Mouse (Mus musculus) gastrocnemius, adult 8-10 months (tissue): ENCODE data around the gene Msi2. TPM values are rescaled to one million over a fixed set of nuclear protein-coding genes. Genes with fewer than 3 reads are reported as not detected.

Experiments used
- DNase-seq, 2 experiments: peaks; one replicate each; pipeline ENCODE4 v3.0.0; 2022; ENCODE audit warnings: low spot score in 2 of 2
- total RNA-seq, 4 experiments: library from RNA; stranded (reverse); gene quantifications; 2 replicates each; pipeline ENCODE4 v1.2.4; 2022

Msi2 gene
- total RNA-seq, 4 experiments from 2014 or later, result 150 to 209 (median 176) TPM

GRCm38 (mm10) chr11:88564810-88565209, 153.5 kb downstream of the Msi2 start:
- DNase-seq, result no peak

GRCm38 (mm10) chr11:88564363-88564762, 153.9 kb downstream of the Msi2 start:
- DNase-seq, result no peak

- DNase-seq, result no peak
These were observed 157.1 kb downstream of the Msi2 start for GRCm38 (mm10) chr11:88561191-88561590.

DNA sequence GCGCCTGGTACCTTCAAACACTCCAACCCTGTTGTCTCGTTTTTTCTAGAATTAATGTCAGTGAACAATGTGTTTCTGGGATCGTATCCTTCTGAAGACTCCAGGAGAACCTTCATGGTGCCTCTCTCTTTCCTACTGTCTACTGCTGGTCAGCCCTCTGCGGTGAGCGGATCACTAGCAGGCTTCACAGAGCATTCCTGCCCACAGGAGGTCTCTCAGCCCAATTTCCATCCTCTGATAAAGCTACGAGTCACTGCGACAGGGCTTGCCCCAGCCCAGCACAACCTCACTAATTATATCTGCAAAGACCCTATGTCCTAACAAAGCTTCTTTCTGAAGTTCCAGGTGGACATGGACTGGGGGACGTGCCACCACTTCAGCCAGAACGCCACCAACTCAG, 157.7 kb downstream of the Msi2 start:
- DNase-seq, result no peak

DNA sequence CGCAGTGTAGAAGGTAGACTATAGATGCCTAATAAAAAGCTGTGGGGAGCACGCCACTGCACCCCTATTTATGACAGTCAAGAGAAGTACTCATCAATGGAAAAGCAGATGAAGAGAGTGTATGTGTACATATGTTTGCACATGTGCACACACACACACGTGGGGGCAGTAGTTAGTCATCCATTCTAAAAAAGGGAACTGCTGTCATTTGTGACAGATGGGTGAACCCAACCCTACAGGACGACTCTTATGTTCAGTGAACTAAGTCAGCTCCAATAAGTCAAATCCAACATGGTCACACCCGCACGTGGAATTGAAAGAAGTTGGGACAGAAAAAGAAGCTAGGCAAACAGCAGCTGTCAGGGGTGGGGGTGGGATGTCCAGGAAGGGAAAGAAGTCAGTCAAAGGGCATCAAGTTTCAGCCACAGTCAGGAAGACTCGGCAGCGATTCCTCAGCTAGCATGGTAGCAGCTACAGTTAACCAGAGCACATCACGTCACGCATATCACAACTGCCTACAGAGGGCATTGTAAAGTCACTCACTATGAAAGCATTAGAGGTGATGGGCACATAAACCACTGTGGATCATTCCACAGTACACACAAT, 158.8 kb downstream of the Msi2 start:
- DNase-seq, result no peak

- DNase-seq, result no peak
These were observed 159.6 kb downstream of the Msi2 start for GRCm38 (mm10) chr11:88558731-88559130.

- DNase-seq, result no peak
These were observed 160.3 kb downstream of the Msi2 start for GRCm38 (mm10) chr11:88557828-88558580.

GRCm38 (mm10) chr11:88557116-88557768, 161.1 kb downstream of the Msi2 start:
- peak in 1 of 2 experiments; percentile 39 for DNase-seq

- no peak for DNase-seq
These were observed 162.3 kb downstream of the Msi2 start for GRCm38 (mm10) chr11:88555902-88556549.

DNA sequence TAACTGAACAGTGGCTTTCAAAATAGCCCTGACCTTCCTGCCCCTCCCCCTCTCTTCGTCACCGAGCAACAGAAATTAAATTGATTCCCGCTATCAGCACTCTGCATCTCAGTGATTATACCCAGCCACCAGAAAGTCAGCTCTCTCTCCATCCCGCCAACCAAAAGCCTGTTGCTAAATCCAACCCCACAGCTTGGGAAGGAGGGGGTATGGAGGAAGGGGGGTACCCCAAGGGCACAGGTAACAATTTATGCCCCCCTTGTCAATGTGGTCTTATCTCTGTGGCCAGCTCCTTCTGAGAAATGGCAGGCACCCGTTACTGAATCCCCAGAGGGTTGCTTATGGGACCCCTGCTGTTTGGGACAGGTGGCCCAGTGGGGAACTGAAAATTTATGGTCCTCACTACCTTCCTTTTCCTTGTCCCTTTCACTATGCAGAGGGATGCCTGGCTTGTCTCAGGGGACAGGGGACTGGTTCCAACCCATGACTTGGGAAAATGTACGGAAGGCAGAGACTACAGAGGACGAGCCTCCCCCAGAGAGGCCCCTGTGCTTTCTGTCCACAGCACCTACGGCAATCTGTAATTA, 163.0 kb downstream of the Msi2 start:
- DNase-seq, result no peak

DNA sequence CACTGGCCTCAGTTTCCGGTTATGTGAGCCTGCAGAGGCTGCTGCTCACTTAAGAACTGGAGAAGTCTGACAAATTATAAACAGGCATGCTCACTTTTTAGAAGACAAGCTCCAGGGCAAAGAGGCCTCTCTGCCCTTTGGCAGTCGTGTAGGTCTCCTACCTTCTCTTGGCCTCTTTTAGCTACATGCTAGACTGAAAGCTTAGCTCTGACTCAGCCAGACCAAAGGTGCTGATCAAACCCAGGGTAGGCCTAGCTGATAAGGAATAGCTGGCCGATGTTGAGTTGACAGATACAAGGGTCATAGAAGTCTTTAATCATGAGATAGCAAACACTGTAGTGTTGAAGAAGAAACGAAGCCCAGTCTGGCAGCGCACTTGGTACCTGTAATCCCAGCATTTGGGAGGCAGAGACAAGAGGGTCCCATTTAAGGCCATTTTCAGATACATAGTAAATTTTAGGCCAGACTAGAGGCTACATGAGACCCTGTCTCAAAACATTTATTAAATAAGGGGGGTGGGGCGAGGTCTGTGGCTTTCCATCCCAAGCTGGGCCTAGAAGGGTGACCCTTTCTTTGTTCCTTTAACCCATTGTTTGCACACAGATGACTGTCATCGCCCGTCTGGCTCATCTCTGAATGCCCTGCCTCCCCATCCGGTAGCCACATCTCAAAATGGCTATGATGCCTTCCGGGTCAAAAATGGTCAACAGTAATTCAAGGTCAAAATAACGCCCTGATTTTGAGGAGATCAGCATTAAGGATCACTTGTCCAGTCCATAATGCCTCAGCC, 164.6 kb downstream of the Msi2 start:
- DNase-seq, result no peak

DNA sequence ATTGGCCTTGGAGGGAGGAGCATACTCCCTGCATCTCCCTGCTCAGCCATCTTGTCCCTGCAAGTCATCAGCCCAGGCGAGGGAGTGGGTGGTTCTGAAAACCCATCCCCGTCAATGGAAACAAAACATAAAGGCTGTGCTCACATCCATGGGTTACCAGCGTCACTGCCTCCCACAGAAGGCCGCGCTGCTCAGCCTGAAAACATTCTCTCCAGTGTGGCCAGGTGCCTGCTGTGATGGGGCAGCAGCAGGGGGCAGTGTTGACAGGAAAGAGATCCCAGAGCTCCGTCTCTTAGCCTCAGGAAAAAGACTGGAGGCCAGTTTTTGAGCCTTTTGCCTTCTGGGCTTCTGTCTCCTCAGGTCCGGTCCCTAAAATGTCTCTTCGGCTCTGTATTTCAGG, 165.3 kb downstream of the Msi2 start:
- DNase-seq, result peak; percentile 67 to 70

DNA sequence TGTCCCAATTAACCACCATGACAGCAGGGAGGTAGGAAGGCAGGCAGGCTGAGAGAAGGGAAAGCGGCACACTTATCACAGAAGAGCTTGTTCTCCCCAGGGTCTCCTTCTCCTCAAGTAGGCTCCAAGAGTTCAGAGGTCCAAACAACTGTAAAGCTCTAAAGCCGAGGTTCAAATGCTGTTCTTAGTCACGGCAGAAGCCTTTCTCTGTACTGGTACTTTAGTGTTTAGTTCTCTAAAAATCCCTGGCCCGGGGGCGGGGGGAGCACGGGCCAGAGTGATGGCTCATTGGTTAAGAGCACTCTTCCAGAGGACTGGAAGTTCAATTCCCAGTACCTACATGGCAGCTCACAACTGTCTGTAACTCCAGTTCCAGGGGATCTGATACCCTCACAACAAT, 165.9 kb downstream of the Msi2 start:
- no peak for DNase-seq

DNA sequence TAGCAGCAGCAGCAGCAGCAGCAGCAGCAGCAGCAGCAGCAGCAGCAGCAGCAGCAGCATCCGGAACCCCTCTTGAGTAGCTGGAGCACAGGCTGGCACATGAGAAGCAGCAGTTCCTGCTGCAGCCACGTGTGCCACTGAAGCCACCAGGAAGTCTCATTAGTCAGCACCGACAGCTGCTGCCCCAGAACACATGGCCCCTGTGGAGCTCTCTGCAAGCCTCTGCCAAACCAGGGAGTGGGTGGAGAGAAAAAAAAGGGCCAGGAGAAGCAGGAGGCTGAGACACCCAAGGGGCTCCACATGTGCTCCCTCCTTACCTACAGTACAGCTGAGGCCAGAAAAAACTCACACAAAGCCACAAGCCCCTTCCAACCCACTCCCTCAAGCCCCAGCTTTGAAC, 167.3 kb downstream of the Msi2 start:
- DNase-seq, result peak in 1 of 2 experiments; percentile 47

- DNase-seq, result no peak
These were observed 168.0 kb downstream of the Msi2 start for GRCm38 (mm10) chr11:88550083-88550907.

DNA sequence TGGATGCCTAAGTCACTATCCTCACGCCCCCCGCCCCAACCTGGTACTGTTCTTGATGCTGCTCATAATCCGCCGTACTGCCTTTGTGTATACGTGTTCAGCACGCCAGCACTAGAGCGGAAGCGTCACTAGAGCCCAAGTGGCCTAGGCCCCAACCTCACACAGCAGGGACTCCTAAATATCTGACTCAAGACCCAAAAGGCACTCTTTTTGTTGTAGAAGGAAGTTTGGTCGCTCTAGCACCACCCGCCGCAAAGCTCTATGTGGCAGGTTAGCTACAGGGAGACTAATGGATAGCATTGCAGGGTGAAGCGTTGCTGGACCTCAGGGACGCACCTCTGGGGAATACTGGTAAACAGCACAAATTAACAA, 168.8 kb downstream of the Msi2 start:
- DNase-seq, result no peak

GRCm38 (mm10) chr11:88548832-88549528, 169.3 kb downstream of the Msi2 start:
- DNase-seq, result no peak

DNA sequence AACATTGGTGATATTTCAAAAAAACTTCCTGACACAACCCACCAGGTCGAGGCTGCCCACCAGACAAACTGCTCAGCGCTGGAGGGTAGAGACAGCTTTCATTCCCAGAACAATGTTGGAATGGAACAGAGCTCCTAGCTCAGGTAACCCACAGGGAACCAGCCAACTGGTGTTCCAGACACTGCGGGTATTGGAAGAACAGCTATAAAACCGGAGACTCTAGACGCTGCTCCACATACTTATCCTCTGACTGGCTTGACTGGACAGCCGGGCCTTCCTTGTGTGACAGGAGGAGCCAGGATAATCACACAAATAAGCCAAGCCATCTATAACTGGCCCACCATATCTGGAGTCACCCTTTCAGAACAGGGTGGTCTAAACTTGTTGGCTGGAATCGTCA, 169.9 kb downstream of the Msi2 start:
- no peak for DNase-seq

GRCm38 (mm10) chr11:88543771-88544170, 174.5 kb downstream of the Msi2 start:
- no peak for DNase-seq
